Mouse (Mus musculus): Measurements from ENCODE around the gene Sytl1. TPM values are rescaled to one million over a fixed set of nuclear protein-coding genes. Genes with fewer than 3 reads are reported as not detected.

Sytl1 gene
- polyA plus RNA-seq, 1 experiment from 2014 or later: 1.5 TPM

DNA sequence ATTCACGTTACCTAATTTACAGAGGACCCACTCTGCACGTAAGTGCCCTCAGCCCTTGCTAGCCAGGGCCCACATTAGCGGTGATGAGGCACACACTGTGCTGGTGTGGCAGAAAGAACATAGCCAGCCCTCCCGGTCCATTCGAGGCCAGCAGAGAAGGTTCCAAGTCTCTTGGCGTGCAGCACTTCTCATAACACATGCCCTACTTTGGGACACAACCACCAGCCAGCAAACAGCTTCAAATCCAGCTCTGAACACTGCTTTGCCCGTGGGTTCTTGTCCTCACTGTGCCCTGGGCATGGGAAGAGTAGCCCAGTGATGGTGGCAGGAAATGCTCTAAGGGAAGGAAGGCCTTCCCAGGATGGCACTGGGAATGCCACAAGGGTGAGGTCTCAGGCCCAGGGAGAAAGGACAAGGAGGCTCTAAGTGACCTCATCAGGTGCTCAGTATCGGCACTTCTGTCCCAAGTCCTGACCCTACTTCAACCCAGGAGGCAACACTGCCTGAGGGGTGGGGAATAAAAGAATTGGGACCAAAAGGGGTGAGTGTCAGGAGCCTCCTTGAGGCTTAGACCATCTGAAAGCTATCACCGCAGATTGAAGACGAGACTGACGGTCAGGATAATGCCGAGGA lies 3.5 kb upstream of the Sytl1 start:
- H3K4me1 ChIP-seq (ENCODE audit: insufficient read depth, low read length): no peaks in the 10 kb centered on the region
- no peak overlapping the region for H3K9ac ChIP-seq (replicated peaks; ENCODE audit: low read length)
- H3K4me3 ChIP-seq (ENCODE audit: low read length): no peak overlapping the region
- no peaks in the 10 kb centered on the region for H3K27me3 ChIP-seq (ENCODE audit: insufficient read depth, low read length)
- no peak overlapping the region for H3K27ac ChIP-seq (ENCODE audit: low read length)
- no peaks in the 10 kb centered on the region for H3K9me3 ChIP-seq (ENCODE audit: low read length)
- H3K4me2 ChIP-seq (replicated peaks; ENCODE audit: low read depth, low read length): no peak overlapping the region
- no peak for ATAC-seq (ENCODE audit: low FRiP score, low TSS enrichment)
- WGBS: 94% methylated on average over 12 of the region's 12 CpGs
- peaks cover 58% of the 10 kb centered on the region for H3K36me3 ChIP-seq (ENCODE audit: insufficient read depth, low read length)

DNA sequence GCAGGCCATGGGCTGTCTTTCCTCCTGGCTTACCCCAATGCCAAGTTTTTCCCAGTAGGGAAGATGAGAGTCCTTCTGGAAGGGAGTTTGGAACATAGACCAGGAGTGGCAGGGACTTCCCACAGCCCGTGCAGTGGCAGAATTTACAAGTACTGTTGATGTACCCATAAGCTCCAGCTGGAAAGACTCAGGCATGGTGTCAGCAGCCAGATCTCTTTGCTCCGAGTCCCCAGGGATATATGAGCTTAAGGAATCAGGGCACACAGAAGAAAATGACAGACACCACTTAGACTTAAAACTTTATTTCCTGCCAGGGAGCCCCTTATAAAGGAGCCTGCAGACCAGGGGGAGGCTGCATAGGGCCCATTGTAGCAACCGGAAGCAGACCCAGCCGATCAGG lies 2.8 kb upstream of the Sytl1 start:
- Histone ChIP-seq H3K4me2 (replicated peaks; ENCODE audit: low read depth, low read length) (no peak overlapping the region), H3K4me3 (ENCODE audit: low read length) (no peak overlapping the region), H3K27ac (ENCODE audit: low read length) (no peak overlapping the region), H3K9ac (replicated peaks; ENCODE audit: low read length) (no peak overlapping the region), H3K9me3 (ENCODE audit: low read length) (no peaks in the 10 kb centered on the region), H3K27me3 (ENCODE audit: insufficient read depth, low read length) (no peaks in the 10 kb centered on the region), H3K4me1 (ENCODE audit: insufficient read depth, low read length) (no peaks in the 10 kb centered on the region), H3K36me3 (ENCODE audit: insufficient read depth, low read length) (peaks cover 58% of the 10 kb centered on the region)
- ATAC-seq (ENCODE audit: low FRiP score, low TSS enrichment): no peak
- WGBS: 72% methylated on average over 4 of the region's 4 CpGs

DNA sequence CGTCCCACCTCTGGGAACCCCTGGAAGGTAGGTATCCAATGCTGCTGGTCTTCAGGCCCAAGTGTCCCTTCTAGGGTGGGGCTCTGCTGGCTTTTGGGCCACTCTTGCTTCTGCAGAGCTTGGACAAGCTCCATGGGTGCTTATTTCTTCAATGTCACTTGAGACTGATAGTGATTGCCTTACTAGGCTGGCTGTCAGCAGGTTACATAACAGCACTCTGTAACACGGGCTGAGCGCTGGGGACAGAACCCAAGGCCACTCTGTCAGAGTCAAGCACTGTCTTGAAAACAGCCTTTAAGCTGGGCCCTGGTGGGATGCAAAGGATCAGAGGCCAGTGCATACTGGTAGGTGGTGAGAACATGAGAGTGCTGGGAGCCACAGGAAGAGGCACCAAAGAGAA lies 2.4 kb upstream of the Sytl1 start:
- H3K4me3 ChIP-seq (ENCODE audit: low read length): no peak overlapping the region
- peaks cover 58% of the 10 kb centered on the region for H3K36me3 ChIP-seq (ENCODE audit: insufficient read depth, low read length)
- no peaks in the 10 kb centered on the region for H3K4me1 ChIP-seq (ENCODE audit: insufficient read depth, low read length)
- H3K9me3 ChIP-seq (ENCODE audit: low read length): no peaks in the 10 kb centered on the region
- no peaks in the 10 kb centered on the region for H3K27me3 ChIP-seq (ENCODE audit: insufficient read depth, low read length)
- WGBS: 94% methylated on average over 3 of the region's 3 CpGs
- no peak overlapping the region for H3K27ac ChIP-seq (ENCODE audit: low read length)
- no peak for ATAC-seq (ENCODE audit: low FRiP score, low TSS enrichment)
- H3K4me2 ChIP-seq (replicated peaks; ENCODE audit: low read depth, low read length): no peak overlapping the region
- no peak overlapping the region for H3K9ac ChIP-seq (replicated peaks; ENCODE audit: low read length)

DNA sequence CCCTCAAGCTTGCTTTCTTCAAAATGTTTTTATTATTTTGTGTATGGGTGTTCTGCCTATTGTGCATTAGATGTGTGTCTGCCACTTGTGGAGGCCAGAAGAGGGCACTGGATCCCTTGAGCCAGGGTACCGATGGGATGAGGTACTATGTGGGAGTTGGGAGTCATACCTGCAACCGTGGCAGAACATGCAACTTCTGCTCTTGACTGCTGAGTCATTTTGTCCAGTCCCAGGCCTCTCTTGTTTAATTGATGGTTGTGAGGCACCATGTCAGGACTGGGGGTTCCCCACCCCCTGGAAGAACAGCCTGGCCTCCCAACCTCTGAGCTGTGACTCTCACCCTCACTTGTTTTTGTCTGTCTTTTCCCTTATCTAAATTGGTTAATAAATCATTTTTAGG lies 1.6 kb upstream of the Sytl1 start:
- Histone ChIP-seq H3K4me2 (replicated peaks; ENCODE audit: low read depth, low read length) (no peak overlapping the region), H3K9ac (replicated peaks; ENCODE audit: low read length) (no peak overlapping the region), H3K27me3 (ENCODE audit: insufficient read depth, low read length) (no peaks in the 10 kb centered on the region), H3K27ac (ENCODE audit: low read length) (no peak overlapping the region), H3K9me3 (ENCODE audit: low read length) (no peaks in the 10 kb centered on the region), H3K4me1 (ENCODE audit: insufficient read depth, low read length) (no peaks in the 10 kb centered on the region), H3K36me3 (ENCODE audit: insufficient read depth, low read length) (peaks cover 57% of the 10 kb centered on the region), H3K4me3 (ENCODE audit: low read length) (no peak overlapping the region)
- WGBS: 93% methylated on average over 2 of the region's 2 CpGs
- no peak for ATAC-seq (ENCODE audit: low FRiP score, low TSS enrichment)

DNA sequence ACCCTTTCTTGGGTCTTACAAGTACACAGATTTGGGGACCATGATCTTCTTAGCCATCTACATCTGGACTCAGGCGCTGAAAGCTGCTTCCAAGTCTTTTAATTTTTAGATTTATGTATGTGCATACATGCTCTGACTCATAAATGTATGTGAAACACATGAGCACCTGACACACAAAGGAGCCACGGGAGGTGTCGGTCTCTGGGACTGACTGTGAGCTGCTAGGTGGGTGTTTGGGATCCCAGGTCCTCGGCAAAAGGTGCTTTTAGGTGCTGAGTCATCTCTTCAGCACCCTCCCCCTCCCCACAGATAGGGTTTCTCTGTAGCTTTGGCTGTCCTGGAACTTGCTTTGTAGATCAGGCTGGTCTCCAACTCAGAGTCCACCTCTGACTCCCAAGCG lies 843 bp upstream of the Sytl1 start:
- Histone ChIP-seq H3K27me3 (ENCODE audit: insufficient read depth, low read length) (no peaks in the 10 kb centered on the region), H3K27ac (ENCODE audit: low read length) (no peak overlapping the region), H3K9me3 (ENCODE audit: low read length) (no peaks in the 10 kb centered on the region), H3K4me1 (ENCODE audit: insufficient read depth, low read length) (no peaks in the 10 kb centered on the region), H3K4me2 (replicated peaks; ENCODE audit: low read depth, low read length) (no peak overlapping the region), H3K4me3 (ENCODE audit: low read length) (no peak overlapping the region), H3K36me3 (ENCODE audit: insufficient read depth, low read length) (peaks cover 49% of the 10 kb centered on the region), H3K9ac (replicated peaks; ENCODE audit: low read length) (no peak overlapping the region)
- 94% methylated on average over 5 of the region's 5 CpGs for WGBS
- no peak for ATAC-seq (ENCODE audit: low FRiP score, low TSS enrichment)

DNA sequence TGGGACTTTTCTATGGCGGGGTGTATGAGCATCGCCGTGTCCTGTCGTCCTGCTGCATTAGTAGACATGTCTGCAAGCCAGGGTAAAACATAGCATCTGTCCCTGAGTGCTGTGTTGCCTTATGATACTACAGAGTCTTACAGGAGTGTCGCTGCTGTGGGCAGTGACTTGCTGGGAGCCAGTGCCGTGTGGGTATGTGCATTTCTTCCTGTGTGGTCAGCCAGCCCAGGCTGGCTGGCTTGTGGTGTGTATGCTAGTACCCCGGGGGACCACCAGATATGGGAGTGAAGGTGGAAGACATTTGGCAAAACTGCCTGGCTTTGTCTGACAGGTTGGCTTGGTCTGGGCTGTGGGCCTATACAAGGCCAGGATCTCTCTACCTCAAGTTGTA lies 543 bp downstream of the Sytl1 start:
- WGBS: 72% methylated on average over 7 of the region's 7 CpGs
- Histone ChIP-seq H3K9me3 (ENCODE audit: low read length) (no peaks in the 10 kb centered on the region), H3K27ac (ENCODE audit: low read length) (no peak overlapping the region), H3K4me2 (replicated peaks; ENCODE audit: low read depth, low read length) (no peak overlapping the region), H3K4me3 (ENCODE audit: low read length) (no peak overlapping the region), H3K27me3 (ENCODE audit: insufficient read depth, low read length) (peaks cover 3% of the 10 kb centered on the region; the same call in 1 of the 2 replicates), H3K36me3 (ENCODE audit: insufficient read depth, low read length) (peaks cover 36% of the 10 kb centered on the region), H3K4me1 (ENCODE audit: insufficient read depth, low read length) (no peaks in the 10 kb centered on the region), H3K9ac (replicated peaks; ENCODE audit: low read length) (no peak overlapping the region)
- no peak for ATAC-seq (ENCODE audit: low FRiP score, low TSS enrichment)

DNA sequence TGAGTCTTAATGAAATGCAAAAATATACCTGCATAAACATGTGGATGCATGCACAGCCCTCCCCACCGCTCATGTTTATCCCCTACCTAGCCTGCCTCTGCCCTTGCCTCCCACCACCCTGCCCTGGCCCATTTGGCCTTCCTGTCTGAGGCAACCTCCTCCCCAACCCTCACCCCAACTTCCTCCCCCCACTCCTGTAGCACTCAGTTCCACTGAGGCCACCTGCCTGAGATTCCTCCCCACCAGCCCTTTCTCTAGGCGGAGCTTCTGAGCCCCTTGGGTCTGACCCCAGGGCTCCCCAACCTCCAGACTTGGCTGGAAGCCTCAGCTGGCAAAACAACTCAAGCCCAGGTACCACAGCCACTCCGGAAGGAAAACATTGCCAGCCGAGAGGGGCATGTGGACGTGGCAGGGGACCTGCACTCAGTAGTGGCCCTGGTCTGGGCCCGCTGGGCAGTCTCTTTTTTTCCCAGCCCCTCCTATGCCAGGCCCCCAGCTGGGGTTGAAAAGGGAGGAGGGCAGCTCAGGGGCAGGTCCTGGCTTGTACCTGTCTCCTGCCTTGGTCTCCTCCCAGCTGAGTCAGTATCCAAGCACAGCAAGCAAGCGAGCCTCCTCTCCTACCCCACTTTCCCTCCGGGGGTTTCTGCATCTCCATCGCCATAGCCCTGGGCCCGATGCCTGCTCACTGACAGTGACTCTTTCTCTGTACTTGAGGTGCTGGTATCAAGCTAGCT lies 1.1 kb downstream of the Sytl1 start:
- Histone ChIP-seq H3K27ac (ENCODE audit: low read length) (no peak overlapping the region), H3K9me3 (ENCODE audit: low read length) (no peaks in the 10 kb centered on the region), H3K4me2 (replicated peaks; ENCODE audit: low read depth, low read length) (no peak overlapping the region), H3K9ac (replicated peaks; ENCODE audit: low read length) (0 out of 2 replicates have a peak overlapping the region, but pooled peaks have one; percentile 6), H3K4me3 (ENCODE audit: low read length) (no peak overlapping the region), H3K36me3 (ENCODE audit: insufficient read depth, low read length) (peaks cover 30% of the 10 kb centered on the region), H3K27me3 (ENCODE audit: insufficient read depth, low read length) (peaks cover 6% of the 10 kb centered on the region), H3K4me1 (ENCODE audit: insufficient read depth, low read length) (peaks cover 2% of the 10 kb centered on the region; the same call in 1 of the 2 replicates)
- ATAC-seq (ENCODE audit: low FRiP score, low TSS enrichment): no peak
- 52% methylated on average over 10 of the region's 10 CpGs for WGBS

DNA sequence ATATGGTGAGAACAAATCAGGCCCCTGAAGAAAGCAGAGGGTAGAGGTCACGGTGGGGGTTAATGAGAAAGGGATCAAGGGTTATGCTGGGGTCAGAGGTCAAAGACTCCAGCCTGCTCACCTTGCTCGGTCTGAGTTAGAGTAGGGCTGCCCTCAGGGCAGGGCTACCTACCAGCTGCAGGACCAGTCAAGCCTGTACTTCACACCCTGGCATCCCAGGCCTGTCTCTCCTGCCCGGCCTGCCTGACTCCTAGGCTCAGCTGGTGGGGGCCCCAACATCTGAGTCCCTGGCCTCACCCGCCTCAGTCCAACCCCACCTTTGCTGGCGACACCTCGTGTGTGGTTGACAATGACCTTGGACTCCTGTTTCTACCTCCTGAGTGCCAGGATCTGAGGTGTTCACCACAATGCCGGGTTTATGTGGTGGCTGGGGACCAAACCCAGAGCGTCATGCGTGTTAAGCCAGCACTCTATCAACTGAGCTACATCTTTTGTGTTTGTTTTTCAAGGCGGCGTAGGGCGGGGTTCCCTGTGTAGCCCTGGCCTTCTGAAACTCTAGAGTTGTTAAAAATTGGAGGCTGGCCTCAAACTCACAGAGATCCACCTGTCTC lies 5.0 kb downstream of the Sytl1 start:
- Histone ChIP-seq H3K36me3 (ENCODE audit: insufficient read depth, low read length) (no peaks in the 10 kb centered on the region), H3K9me3 (ENCODE audit: low read length) (no peaks in the 10 kb centered on the region), H3K9ac (replicated peaks; ENCODE audit: low read length) (no peak overlapping the region), H3K27ac (ENCODE audit: low read length) (no peak overlapping the region), H3K27me3 (ENCODE audit: insufficient read depth, low read length) (peaks cover 22% of the 10 kb centered on the region), H3K4me1 (ENCODE audit: insufficient read depth, low read length) (peaks cover 13% of the 10 kb centered on the region), H3K4me3 (ENCODE audit: low read length) (no peak overlapping the region), H3K4me2 (replicated peaks; ENCODE audit: low read depth, low read length) (no peak overlapping the region)
- WGBS: 75% methylated on average over 12 of the region's 12 CpGs
- no peak; the same call in 1 of the 2 replicates for ATAC-seq (ENCODE audit: low FRiP score, low TSS enrichment)

DNA sequence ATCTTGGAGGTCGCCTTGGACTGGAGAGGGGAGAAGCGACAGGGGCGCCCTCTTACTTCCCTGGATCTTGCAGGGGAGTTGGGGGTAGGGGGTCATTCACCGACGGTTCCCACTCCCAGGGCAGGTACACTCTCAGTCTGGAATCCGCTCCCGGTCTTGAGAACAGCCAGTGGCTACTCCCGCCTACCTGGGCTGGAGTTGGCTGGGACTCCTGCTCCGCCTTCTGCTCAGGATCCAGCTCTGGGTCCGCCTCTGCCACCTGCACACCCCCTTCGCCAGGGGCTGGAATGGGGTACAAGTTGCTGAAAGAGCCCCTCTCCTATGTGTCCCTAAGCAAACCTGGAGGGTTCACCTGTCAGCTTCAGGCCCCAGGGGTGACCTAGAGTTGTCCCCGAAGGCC lies 5.7 kb downstream of the Sytl1 start:
- Histone ChIP-seq H3K27me3 (ENCODE audit: insufficient read depth, low read length) (peaks cover 22% of the 10 kb centered on the region), H3K4me3 (ENCODE audit: low read length) (peak overlapping the region; percentile 21), H3K9ac (replicated peaks; ENCODE audit: low read length) (no peak overlapping the region), H3K36me3 (ENCODE audit: insufficient read depth, low read length) (no peaks in the 10 kb centered on the region), H3K4me1 (ENCODE audit: insufficient read depth, low read length) (peaks cover 13% of the 10 kb centered on the region), H3K27ac (ENCODE audit: low read length) (no peak overlapping the region), H3K4me2 (replicated peaks; ENCODE audit: low read depth, low read length) (peak overlapping the region; percentile 45), H3K9me3 (ENCODE audit: low read length) (no peaks in the 10 kb centered on the region)
- WGBS: 30% methylated on average over 12 of the region's 12 CpGs
- ATAC-seq (ENCODE audit: low FRiP score, low TSS enrichment): peak; percentile 25; the same call in 1 of the 2 replicates

DNA sequence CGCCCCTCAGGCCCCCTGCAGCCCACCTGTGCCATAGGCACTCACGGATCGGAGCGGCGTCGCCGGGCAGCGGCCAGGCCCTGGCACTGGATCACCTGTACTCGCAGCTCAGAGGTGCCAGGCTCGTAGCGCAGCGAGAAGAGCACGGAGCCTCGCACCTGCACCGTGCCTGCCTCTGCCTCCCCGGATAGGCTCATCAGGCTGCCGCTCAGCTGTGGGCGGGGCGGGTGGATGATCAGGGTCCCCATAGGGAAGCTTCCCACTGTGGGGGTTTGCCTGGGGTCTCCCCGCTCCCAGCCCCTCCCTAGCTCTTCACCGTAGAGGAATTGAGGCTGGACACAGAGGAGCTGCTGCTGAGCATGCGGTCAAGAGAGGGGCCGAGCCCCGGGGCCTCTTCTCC lies 6.1 kb downstream of the Sytl1 start:
- Histone ChIP-seq H3K4me2 (replicated peaks; ENCODE audit: low read depth, low read length) (peak overlapping the region; percentile 45), H3K27ac (ENCODE audit: low read length) (no peak overlapping the region), H3K9me3 (ENCODE audit: low read length) (no peaks in the 10 kb centered on the region), H3K4me3 (ENCODE audit: low read length) (peak overlapping the region; percentile 21), H3K36me3 (ENCODE audit: insufficient read depth, low read length) (no peaks in the 10 kb centered on the region), H3K9ac (replicated peaks; ENCODE audit: low read length) (no peak overlapping the region), H3K4me1 (ENCODE audit: insufficient read depth, low read length) (peaks cover 13% of the 10 kb centered on the region), H3K27me3 (ENCODE audit: insufficient read depth, low read length) (peaks cover 26% of the 10 kb centered on the region)
- WGBS: 16% methylated on average over 24 of the region's 24 CpGs
- ATAC-seq (ENCODE audit: low FRiP score, low TSS enrichment): peak; percentile 50
